Mouse (Mus musculus): ENCODE results near the gene Gm20441. TPM values are rescaled to one million over a fixed set of nuclear protein-coding genes. Genes with fewer than 3 reads are reported as not detected.

Gm20441 gene
- polyA plus RNA-seq, 1 experiment from 2014 or later, result not detected

DNA sequence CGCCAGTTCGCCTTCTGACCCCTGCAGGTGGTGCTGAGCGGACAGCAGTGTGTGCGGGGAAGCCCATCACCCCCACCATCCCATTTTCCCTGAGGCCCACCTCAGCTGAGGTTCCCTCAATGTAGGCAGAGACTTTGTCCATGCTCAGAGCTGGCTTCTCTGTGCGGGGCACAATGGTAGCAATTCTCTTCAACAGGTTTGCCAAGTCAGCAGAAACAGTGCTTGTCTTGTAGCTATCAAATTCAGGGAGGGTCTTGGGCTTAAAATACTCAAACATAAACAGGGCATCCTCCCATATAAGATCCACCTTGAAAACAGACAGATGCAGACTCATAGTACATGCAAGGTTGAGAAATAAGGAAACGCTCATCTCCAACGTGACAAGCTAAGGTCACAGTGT lies 55.3 kb downstream of the Gm20441 start:
- H3K4me1 ChIP-seq, result no peaks in the 10 kb centered on the region
- WGBS, result 93% methylated on average over 7 of the region's 7 CpGs
- H3K4me3 ChIP-seq, result no peak overlapping the region
- H3K9me3 ChIP-seq, result no peaks in the 10 kb centered on the region
- H3K36me3 ChIP-seq (replicated peaks), result peaks cover 94% of the 10 kb centered on the region
- no peaks in the 10 kb centered on the region for H3K27me3 ChIP-seq (ENCODE audit: poor library complexity, severe bottlenecking)
- no peak for DNase-seq (ENCODE audit: extremely low spot score, low spot score)
- H3K27ac ChIP-seq, result no peak overlapping the region

Other genes starting within 250 kb of the Gm20441 start
- gene Lrrc75b, start 220.6 kb downstream of the Gm20441 start, polyA plus RNA-seq (2016; fragmentation: Nextera tagmentation; extraction: Ambion mirVana), result 1.1 TPM in 2 replicates
- 1.6 and 2.3 TPM in 2 replicates for gene Ggt1, start 219.3 kb downstream of the Gm20441 start, polyA plus RNA-seq (2016; fragmentation: Nextera tagmentation; extraction: Ambion mirVana)
- gene Ggt5, start 191.6 kb downstream of the Gm20441 start, polyA plus RNA-seq (2016; fragmentation: Nextera tagmentation; extraction: Ambion mirVana), result 0.21 and 0.97 TPM in 2 replicates
- 0.99 and 1.0 TPM in 2 replicates for gene Susd2, start 136.9 kb downstream of the Gm20441 start, polyA plus RNA-seq (2016; fragmentation: Nextera tagmentation; extraction: Ambion mirVana)
- 34.6 and 36.6 TPM in 2 replicates for gene Cabin1, start 16.6 kb downstream of the Gm20441 start, polyA plus RNA-seq (2016; fragmentation: Nextera tagmentation; extraction: Ambion mirVana)
- 95.4 and 99.6 TPM in 2 replicates for gene Ddt, start 7.5 kb downstream of the Gm20441 start, polyA plus RNA-seq (2016; fragmentation: Nextera tagmentation; extraction: Ambion mirVana)
- 1.1 and 1.9 TPM in 2 replicates for gene Gstt3, start 460 bp upstream of the Gm20441 start, polyA plus RNA-seq (2016; fragmentation: Nextera tagmentation; extraction: Ambion mirVana)
- 3.8 and 4.4 TPM in 2 replicates for gene Gstt1, start 17.6 kb upstream of the Gm20441 start, polyA plus RNA-seq (2016; fragmentation: Nextera tagmentation; extraction: Ambion mirVana)
- not detected in 2 replicates for gene Gstt4, start 41.6 kb upstream of the Gm20441 start, polyA plus RNA-seq (2016; fragmentation: Nextera tagmentation; extraction: Ambion mirVana)
- 7.3 and 8.3 TPM in 2 replicates for gene Gstt2, start 56.5 kb upstream of the Gm20441 start, polyA plus RNA-seq (2016; fragmentation: Nextera tagmentation; extraction: Ambion mirVana)
- gene Mif, start 79.3 kb upstream of the Gm20441 start, polyA plus RNA-seq (2016; fragmentation: Nextera tagmentation; extraction: Ambion mirVana), result 3,631 and 3,763 TPM in 2 replicates
- 1.8 and 2.4 TPM in 2 replicates for gene Derl3, start 112.5 kb upstream of the Gm20441 start, polyA plus RNA-seq (2016; fragmentation: Nextera tagmentation; extraction: Ambion mirVana)
- 275 and 283 TPM in 2 replicates for gene Smarcb1, start 140.7 kb upstream of the Gm20441 start, polyA plus RNA-seq (2016; fragmentation: Nextera tagmentation; extraction: Ambion mirVana)
- 8.8 and 10.7 TPM in 2 replicates for gene Chchd10, start 152.2 kb upstream of the Gm20441 start, polyA plus RNA-seq (2016; fragmentation: Nextera tagmentation; extraction: Ambion mirVana)
- gene Mmp11, start 155.5 kb upstream of the Gm20441 start, polyA plus RNA-seq (2016; fragmentation: Nextera tagmentation; extraction: Ambion mirVana), result 22.5 and 24.6 TPM in 2 replicates
- 0.26 TPM in 1 of 2 replicates, not detected in the other for gene Gm867, start 159.7 kb upstream of the Gm20441 start, polyA plus RNA-seq (2016; fragmentation: Nextera tagmentation; extraction: Ambion mirVana)
- 0.48 and 0.63 TPM in 2 replicates for gene Vpreb3, start 162.1 kb upstream of the Gm20441 start, polyA plus RNA-seq (2016; fragmentation: Nextera tagmentation; extraction: Ambion mirVana)
- 0.12 and 0.19 TPM in 2 replicates for gene Gm5134, start 173.6 kb upstream of the Gm20441 start, polyA plus RNA-seq (2016; fragmentation: Nextera tagmentation; extraction: Ambion mirVana)